Mouse (Mus musculus): ENCODE data around the gene 2010300C02Rik.

The 2010300C02Rik gene

DNA sequence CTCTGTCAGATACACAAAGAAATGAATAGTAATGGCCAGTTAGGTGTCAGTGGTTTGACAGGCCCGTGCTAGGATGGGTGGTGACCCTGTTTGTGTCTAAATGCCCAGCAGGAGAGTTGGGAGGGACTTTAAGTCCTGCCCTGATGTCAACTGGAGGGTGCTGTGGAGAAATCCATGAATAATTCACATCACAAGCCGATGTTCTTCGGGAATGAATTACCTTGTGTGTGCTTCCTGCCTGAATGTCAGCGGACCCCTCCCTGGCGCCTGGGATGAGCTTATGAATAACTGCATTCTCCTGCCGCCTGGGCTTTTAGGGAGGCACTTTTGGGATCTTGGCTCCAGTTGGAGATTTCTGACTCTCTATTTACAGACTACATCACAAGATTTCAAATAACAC is 154.5 kb downstream of the 2010300C02Rik start:
- no peak for DNase-seq

DNA sequence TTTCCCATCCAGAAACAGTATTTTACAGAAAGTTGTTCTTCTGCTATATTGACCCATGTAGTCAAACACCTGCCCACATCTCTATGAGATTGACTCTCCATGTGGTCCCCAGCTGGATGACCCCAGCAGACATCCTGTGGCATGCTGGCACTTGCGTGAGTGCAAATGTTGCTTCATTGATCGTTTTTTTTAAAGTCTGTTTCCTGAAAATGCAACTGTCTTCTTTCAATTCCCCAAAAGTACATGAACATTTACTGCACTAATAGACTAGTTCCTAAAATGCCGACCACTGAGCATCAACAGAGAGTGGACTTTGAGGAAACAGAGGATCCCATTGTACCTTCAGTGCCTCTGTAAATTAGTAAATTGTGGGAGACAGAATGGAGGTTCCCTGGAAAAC is 157.9 kb downstream of the 2010300C02Rik start:
- no peak for DNase-seq
